Mouse (Mus musculus) bone marrow, adult 2 months (tissue): ENCODE results near the gene Igf2bp3.

Experiments used
- CTCF ChIP-seq: fragments of 200-500 bp; IDR thresholded peaks from 2 replicates; pipeline ENCODE4 v1.5.1; 2011; ENCODE audit warnings: low read length, control low read depth; ENCODE audit not compliant: control insufficient read depth, insufficient read depth
- POLR2A ChIP-seq: fragments of 200-500 bp; IDR thresholded peaks from 2 replicates; pipeline ENCODE4 v1.6.1; 2011; ENCODE audit warnings: low read depth, mild to moderate bottlenecking, control low read depth, low read length, borderline replicate concordance; ENCODE audit not compliant: control insufficient read depth

- TF ChIP-seq CTCF: no peak
- TF ChIP-seq POLR2A: no peak
These were observed 3.2 kb downstream of the Igf2bp3 start for GRCm38 (mm10) chr6:49211596-49211995.
